Mouse (Mus musculus): ENCODE results near the gene Ttpal.
"Not testable (repeated sequence)": the region's sequence is repeated elsewhere in the genome, so short reads cannot be mapped to it uniquely, and the experiment has no call there.

The Ttpal gene

GRCm38 (mm10) chr2:163593636-163594282 is 8.4 kb upstream of the Ttpal start:
- no peak for DNase-seq

- no peak for DNase-seq
These were observed 7.0 kb upstream of the Ttpal start for GRCm38 (mm10) chr2:163595119-163595518.

DNA sequence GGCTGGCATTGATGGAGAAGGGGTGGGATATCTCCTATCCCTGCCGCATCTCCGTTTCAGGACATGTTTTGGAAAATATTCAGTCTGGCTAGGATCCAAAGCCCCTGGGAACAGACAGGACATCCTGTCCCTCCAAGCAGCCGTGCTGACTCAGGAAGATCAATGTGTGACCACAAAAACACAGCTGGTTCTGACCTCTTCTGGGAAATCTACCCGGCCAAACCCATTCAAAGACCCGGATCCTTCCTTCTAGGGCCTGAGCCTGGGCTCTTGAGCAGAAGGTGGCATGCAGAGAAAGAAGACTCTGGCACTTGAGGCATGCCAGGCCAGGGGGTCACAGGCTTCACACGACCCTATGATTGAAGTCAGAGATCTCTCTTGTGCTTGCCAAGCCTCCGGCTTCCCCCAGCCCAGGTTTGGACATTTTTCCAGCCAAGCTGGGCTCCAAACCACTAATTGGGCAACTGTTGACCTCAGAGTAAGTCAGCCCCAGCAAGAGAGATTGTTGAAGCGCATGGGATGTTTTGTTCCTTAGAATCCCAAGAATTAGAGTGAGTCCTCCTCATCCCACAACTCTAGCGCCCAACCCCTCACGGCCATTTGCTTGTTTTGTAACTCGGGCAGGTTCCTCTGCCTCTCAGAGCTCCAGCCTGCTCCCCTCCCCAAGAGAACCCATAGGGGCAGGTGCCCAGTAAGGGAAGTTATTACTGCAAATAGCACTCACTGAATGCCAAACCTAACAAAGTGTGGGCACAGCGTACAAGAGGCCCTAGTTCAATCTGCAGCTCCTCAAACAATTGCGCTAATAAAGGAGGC is 5.8 kb upstream of the Ttpal start:
- no peak for DNase-seq

GRCm38 (mm10) chr2:163596873-163597155 is 5.3 kb upstream of the Ttpal start:
- DNase-seq = no peak

- DNase-seq = no peak
These were observed 4.5 kb upstream of the Ttpal start for GRCm38 (mm10) chr2:163597661-163598060.

DNA sequence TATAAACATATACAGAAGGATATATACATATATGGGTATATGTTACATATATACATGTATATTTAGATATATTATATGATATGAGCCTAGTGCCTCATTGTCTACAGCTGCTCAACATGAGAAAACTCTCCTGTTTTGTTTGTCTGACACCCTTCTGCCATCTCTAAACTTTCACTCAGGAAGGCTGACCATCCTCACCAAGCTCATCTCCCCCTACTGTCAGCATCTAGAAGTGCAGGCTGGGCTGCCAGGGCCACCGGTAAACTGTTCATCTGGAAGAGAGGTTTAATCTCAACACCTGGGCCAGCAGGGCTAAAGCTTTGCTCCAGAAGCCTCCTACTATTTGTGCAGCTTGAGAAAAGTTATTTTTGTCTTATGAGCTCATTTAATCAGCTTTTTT is 2.9 kb upstream of the Ttpal start:
- DNase-seq = peak; percentile 53

GRCm38 (mm10) chr2:163601066-163601465 is 1.0 kb upstream of the Ttpal start:
- no peak for DNase-seq

- DNase-seq = no peak
These were observed 408 bp upstream of the Ttpal start for GRCm38 (mm10) chr2:163601712-163602100.

- DNase-seq = no peak
These were observed 4.0 kb downstream of the Ttpal start for GRCm38 (mm10) chr2:163606161-163606560.

GRCm38 (mm10) chr2:163608008-163608407 is 5.9 kb downstream of the Ttpal start:
- no peak for DNase-seq

GRCm38 (mm10) chr2:163609281-163609975 is 7.3 kb downstream of the Ttpal start:
- DNase-seq = peak; percentile 34

DNA sequence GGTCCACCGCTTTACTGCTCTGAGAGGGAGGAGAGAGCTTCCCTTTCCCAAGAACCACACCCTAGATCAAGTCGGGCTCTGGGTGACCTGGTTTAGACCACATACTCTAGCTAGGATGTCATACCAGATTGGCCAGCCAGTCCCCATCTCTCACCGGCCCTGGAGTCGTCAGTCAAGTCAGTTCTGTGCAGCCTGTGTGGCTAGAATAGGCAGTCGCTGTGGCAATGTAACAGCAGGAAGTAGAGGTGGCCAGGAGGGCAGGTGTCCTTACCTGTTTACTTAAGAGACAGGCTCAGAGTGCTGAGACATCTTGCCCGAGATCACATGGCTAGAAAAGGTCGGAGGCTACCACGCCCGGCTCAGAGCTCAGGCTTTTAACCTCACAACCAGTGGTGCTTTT is 9.1 kb downstream of the Ttpal start:
- no peak for DNase-seq

DNA sequence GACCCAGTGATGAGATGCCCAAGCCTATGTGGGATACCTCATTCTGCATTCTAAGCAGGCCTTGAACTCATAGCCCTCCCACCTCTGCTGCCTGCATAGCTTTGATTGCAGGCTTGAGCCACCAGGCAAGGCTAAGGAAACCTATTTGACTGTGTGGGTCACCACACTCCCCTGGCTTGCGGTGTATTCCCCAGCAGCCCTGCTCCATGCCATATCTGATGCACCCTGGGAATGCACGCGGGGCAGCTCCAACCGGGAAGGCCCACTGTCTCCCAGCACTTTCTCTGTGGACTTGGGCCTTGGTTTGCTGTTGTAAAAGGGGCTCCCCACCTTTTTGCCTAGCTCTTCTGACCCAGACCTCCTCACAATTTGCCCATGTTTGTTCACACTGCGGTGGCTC is 11.1 kb downstream of the Ttpal start:
- DNase-seq = no peak

DNA sequence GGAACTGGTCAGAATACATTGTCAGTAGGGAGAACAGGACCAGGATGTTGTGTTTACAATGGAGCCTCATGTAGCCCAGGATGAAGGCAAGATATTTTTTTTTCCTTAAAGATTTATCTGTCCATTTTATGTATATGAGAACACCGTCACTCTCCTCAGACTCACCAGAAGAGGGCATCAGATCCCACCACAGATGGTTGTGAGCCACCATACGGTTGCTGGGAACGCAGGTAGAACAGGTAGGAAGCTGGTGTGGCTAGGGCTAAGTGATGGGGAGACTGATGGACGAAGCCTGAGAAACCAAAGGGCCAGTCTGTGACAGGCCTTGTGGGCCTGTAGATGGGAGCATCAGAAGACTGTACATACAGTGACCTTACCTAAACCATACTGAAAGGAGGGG is 11.9 kb downstream of the Ttpal start:
- no peak for DNase-seq

DNA sequence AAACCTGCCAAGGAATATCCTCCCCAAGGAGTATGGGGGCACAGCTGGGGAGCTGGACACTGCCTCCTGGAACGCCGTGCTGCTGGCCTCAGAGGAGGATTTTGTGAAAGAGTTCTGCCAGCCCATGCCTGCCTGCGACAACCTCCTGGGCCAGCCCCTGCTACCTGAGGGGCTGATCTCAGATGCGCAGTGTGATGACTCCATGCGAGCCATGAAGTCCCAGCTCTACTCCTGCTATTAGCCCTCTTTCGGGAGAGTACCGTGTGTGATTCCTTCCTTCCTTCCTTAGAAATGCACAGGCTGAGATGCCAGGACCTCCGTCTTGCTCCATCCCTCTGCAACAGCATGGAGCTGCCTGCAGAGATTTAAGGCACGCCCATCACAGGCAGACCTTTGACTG is 13.3 kb downstream of the Ttpal start:
- no peak for DNase-seq

GRCm38 (mm10) chr2:163615906-163616651 is 14.0 kb downstream of the Ttpal start:
- DNase-seq = no peak

- no peak for DNase-seq
These were observed 14.6 kb downstream of the Ttpal start for GRCm38 (mm10) chr2:163616652-163617227.

GRCm38 (mm10) chr2:163617232-163617863 is 15.2 kb downstream of the Ttpal start:
- no peak for DNase-seq

DNA sequence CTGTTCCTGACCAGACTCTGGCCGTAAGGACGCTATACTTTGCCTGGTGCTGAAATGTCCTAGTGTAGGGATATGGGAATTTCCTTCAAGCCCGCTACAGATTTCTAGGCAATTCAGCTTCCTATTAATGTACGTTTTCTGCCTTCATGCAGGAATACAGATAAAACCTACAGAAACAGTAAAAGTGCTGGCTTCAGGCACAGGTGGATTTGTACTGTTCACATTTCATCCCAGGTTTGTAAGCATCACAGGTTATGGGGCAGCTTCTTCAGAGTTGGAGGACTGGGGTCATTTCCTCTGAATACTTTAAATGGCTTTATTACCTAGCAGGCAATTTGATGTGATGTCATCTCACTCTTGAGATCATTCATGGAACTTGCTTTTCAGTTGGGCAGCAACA is 15.8 kb downstream of the Ttpal start:
- no peak for DNase-seq

DNA sequence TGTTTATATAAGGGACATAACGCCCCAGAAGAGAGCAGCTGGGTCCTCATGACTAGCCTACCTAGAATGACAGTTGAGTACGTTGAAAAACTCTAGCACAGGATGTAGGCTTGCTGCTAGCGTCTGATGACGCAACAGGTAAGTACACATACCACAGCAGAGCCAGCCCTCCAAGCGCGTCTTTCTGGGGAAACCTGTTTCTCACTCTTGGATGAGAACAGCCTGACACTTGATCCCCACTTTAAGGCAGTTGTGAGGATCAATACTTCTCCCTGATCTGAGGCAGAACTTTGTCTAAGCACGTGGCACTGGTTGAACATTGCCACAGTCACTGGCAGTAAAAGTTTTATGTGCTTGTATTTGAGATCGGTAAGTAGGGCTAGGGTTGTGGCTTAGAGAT is 18.3 kb downstream of the Ttpal start:
- no peak for DNase-seq

- not testable (repeated sequence) for DNase-seq
These were observed 19.3 kb downstream of the Ttpal start for GRCm38 (mm10) chr2:163621401-163621800.

DNA sequence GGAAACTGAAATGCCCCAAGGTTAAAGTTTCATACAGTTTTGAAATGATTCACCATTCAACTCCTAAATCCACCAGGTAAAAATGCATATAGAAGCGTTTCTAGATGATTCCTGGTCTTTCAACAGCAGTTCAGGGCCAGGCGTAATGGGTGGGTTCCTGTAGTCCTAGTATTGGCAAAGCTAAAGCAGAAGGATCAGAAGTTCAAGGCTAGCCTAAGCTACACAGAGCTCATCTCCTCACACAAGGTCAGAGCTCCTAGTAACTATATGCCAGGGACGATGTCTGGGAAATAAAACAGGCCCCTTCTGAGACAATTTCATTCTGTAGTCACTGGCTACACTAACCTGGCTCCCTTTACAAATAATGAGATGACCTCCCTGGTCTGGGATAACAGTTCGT is 29.1 kb downstream of the Ttpal start:
- DNase-seq = no peak

DNA sequence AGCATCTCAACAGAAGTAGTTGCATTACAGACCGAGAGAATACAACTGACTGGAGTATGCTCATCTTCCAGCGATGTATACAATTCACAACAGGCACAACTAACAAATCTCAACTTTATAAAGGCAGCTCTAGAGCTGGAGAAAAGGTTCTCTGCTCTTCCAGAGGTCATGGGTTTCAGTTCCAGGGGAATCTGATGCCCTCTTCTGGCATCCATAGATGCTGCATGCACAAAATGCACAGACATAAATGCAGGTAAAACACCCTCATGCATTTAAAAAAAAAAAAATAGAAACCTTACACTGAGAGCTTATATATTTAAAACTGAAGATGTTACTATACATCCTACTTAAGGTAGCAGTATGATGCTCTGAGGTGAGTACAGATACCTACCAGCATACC is 29.6 kb downstream of the Ttpal start:
- DNase-seq = no peak
